ENCODE assay signal across 14 mouse cellular contexts in genomic region chr5:117441242-117441842, GRCm38 (mm10). TPM values are rescaled to one million over a fixed set of nuclear protein-coding genes. Genes with fewer than 3 reads are reported as not detected.
DNase-seq lines count a peak whose midpoint lies in the region; ATAC-seq and TF ChIP-seq lines count a peak whose summit lies in the region.
"Had no signal": no experiment of that assay in that cellular context is flagged by ENCODE, and none has a peak within 500 bp of the region (broad histone marks: within the 10 kb centered on the region; RNA-seq: fewer than 3 reads in every experiment).

No protein-coding gene starts in this region.

- intact Hi-C loops in left cerebral cortex, postnatal 14 days (cut with DNase I): no loop called here

- H3K4me2 ChIP-seq in hindbrain, embryonic 15.5 days: peak overlapping the region; percentile 44
- H3K4me2 ChIP-seq in midbrain, postnatal 0 days (ENCODE audit: low read depth, low read length, poor library complexity, severe bottlenecking): peak overlapping the region; percentile 26; the same call in 1 of the 2 replicates
- H3K4me2 ChIP-seq: intestine, embryonic 15.5 days had no signal

- peak; percentile 59; the same call in 1 of the 2 replicates for ATAC-seq in hindbrain, embryonic 15.5 days (ENCODE audit: low FRiP score, low read depth)
- ATAC-seq in midbrain, postnatal 0 days (ENCODE audit: low FRiP score): peak; percentile 38; the same call in 1 of the 2 replicates
- ATAC-seq: intestine, embryonic 15.5 days had no signal

- TF ChIP-seq CTCF in midbrain, postnatal 0 days (IDR thresholded peaks at IDR 0.05): no peak

- no peaks in the 10 kb centered on the region for H3K9me3 ChIP-seq in forebrain, embryonic 10.5 days
- H3K9me3 ChIP-seq in hindbrain, embryonic 15.5 days: no peaks in the 10 kb centered on the region
- no peaks in the 10 kb centered on the region for H3K9me3 ChIP-seq in midbrain, postnatal 0 days (ENCODE audit: low read length)
- H3K9me3 ChIP-seq: intestine, embryonic 15.5 days had no signal

- DNase-seq in adrenal gland, adult (ENCODE audit: inconsistent age in 2 of 2, low spot score in 1 of 2): peak; percentile 19 to 42
- DNase-seq in adrenal gland, adult 2 months: no peak
- DNase-seq in forebrain, embryonic 10.5 days (ENCODE audit: extremely low spot score, low spot score): no peak
- peak; percentile 29 for DNase-seq in midbrain, postnatal 0 days (ENCODE audit: low spot score)
- DNase-seq in right cerebral cortex, postnatal 25 days: no peak
- DNase-seq in yolk sac, embryonic 10.5 days (ENCODE audit: low spot score): no peak
- no peak for DNase-seq in left cerebral cortex, postnatal 14 days (ENCODE audit: low spot score in 2 of 2)
- DNase-seq: heart, adult 18-20 months; liver; lung, postnatal 10 days had no signal

- 42% methylated on average over 18 of the region's 18 CpGs for WGBS in forebrain, embryonic 10.5 days
- 17% methylated on average over 18 of the region's 18 CpGs for WGBS in hindbrain, embryonic 15.5 days
- 14% methylated on average over 18 of the region's 18 CpGs for WGBS in midbrain, postnatal 0 days

- H3K27ac ChIP-seq in forebrain, embryonic 10.5 days: peak overlapping the region; percentile 68
- peak overlapping the region; percentile 69 for H3K27ac ChIP-seq in hindbrain, embryonic 15.5 days (replicated peaks)
- H3K27ac ChIP-seq in midbrain, postnatal 0 days (ENCODE audit: low read depth, low read length): 0 out of 2 replicates have a peak overlapping the region, but pooled peaks have one; percentile 51
- H3K27ac ChIP-seq: intestine, embryonic 15.5 days; layer of hippocampus, adult 2 months; stomach, postnatal 0 days had no signal

- peaks cover 6% of the 10 kb centered on the region; the same call in 1 of the 2 replicates for H3K27me3 ChIP-seq in forebrain, embryonic 10.5 days (ENCODE audit: poor library complexity, severe bottlenecking)
- no peaks in the 10 kb centered on the region for H3K27me3 ChIP-seq in hindbrain, embryonic 15.5 days
- no peaks in the 10 kb centered on the region for H3K27me3 ChIP-seq in midbrain, postnatal 0 days (ENCODE audit: insufficient read depth, low read length)
- H3K27me3 ChIP-seq: intestine, embryonic 15.5 days had no signal

- no peaks in the 10 kb centered on the region for H3K36me3 ChIP-seq in forebrain, embryonic 10.5 days (replicated peaks)
- no peaks in the 10 kb centered on the region; the same call in 1 of the 2 replicates for H3K36me3 ChIP-seq in hindbrain, embryonic 15.5 days
- no peaks in the 10 kb centered on the region for H3K36me3 ChIP-seq in midbrain, postnatal 0 days (ENCODE audit: insufficient read depth, low read length)
- H3K36me3 ChIP-seq: intestine, embryonic 15.5 days had no signal

- peak overlapping the region; percentile 7; the same call in 1 of the 2 replicates for H3K4me3 ChIP-seq in forebrain, embryonic 10.5 days
- no peak overlapping the region for H3K4me3 ChIP-seq in hindbrain, embryonic 15.5 days
- H3K4me3 ChIP-seq in midbrain, postnatal 0 days (ENCODE audit: low read depth, low read length): no peak overlapping the region
- H3K4me3 ChIP-seq: intestine, embryonic 15.5 days; layer of hippocampus, adult 2 months had no signal

- no peak overlapping the region for H3K9ac ChIP-seq in hindbrain, embryonic 15.5 days
- 0 out of 2 replicates have a peak overlapping the region, but pooled peaks have one; percentile 24 for H3K9ac ChIP-seq in midbrain, postnatal 0 days (replicated peaks; ENCODE audit: low read length, poor library complexity, severe bottlenecking)
- H3K9ac ChIP-seq: intestine, embryonic 15.5 days had no signal

- peaks cover 20% of the 10 kb centered on the region for H3K4me1 ChIP-seq in forebrain, embryonic 10.5 days
- peaks cover 15% of the 10 kb centered on the region for H3K4me1 ChIP-seq in hindbrain, embryonic 15.5 days (replicated peaks)
- H3K4me1 ChIP-seq in midbrain, postnatal 0 days (ENCODE audit: insufficient read depth, low read length): peaks cover 10% of the 10 kb centered on the region
- H3K4me1 ChIP-seq: intestine, embryonic 15.5 days had no signal

RNA-seq across cellular contexts. Expression of gene Ksr2, which starts 27.5 kb away (rescaled TPM):
- total RNA-seq in adrenal gland, adult 2 months (2021): 1 to 10 TPM; 3.8 to 5.1 TPM
- polyA plus RNA-seq in adrenal gland, adult 2 months (2012; rRNA removed): 0.46 and 0.92 TPM in 2 replicates
- polyA plus RNA-seq in forebrain, embryonic 10.5 days (2016; fragmentation: Nextera tagmentation; extraction: Ambion mirVana): 0.26 and 0.40 TPM in 2 replicates
- polyA plus RNA-seq in hindbrain, embryonic 15.5 days (2015; fragmentation: Nextera tagmentation; extraction: Ambion mirVana): 7.5 and 8.1 TPM in 2 replicates
- total RNA-seq in midbrain, postnatal 0 days (2014; rRNA removed): 14.5 and 16.0 TPM in 2 replicates
- polyA plus RNA-seq in midbrain, postnatal 0 days (2015; fragmentation: Nextera tagmentation; extraction: Ambion mirVana): 6.7 and 8.9 TPM in 2 replicates
- total RNA-seq in left cerebral cortex, postnatal 14 days (2021): 10 to 100 TPM; 36.5 to 39.7 TPM

RNA-seq across cellular contexts. Expression of gene Rfc5, which starts 52.5 kb away (rescaled TPM):
- 1 to 10 TPM; 6.7 to 8.6 TPM for total RNA-seq in adrenal gland, adult 2 months (2021)
- polyA plus RNA-seq in adrenal gland, adult 2 months (2012; rRNA removed): 10.0 and 11.5 TPM in 2 replicates
- polyA plus RNA-seq in forebrain, embryonic 10.5 days (2016; fragmentation: Nextera tagmentation; extraction: Ambion mirVana): 155 TPM in 2 replicates
- 30.2 and 33.1 TPM in 2 replicates for polyA plus RNA-seq in hindbrain, embryonic 15.5 days (2015; fragmentation: Nextera tagmentation; extraction: Ambion mirVana)
- total RNA-seq in midbrain, postnatal 0 days (2014; rRNA removed): 12.0 and 15.2 TPM in 2 replicates
- polyA plus RNA-seq in midbrain, postnatal 0 days (2015; fragmentation: Nextera tagmentation; extraction: Ambion mirVana): 22.0 and 22.1 TPM in 2 replicates
- total RNA-seq in left cerebral cortex, postnatal 14 days (2021): 10 to 100 TPM; 20.2 to 25.5 TPM

Comparison
In these comparisons a context has a peak if more than half of its experiments do, and no peak if none do; other contexts are left out.
1. DNase-seq: peak in adrenal gland, adult (2 of 2) and midbrain, postnatal 0 days (single experiment); none in adrenal gland, adult 2 months (single experiment), forebrain, embryonic 10.5 days (single experiment), right cerebral cortex, postnatal 25 days (single experiment), yolk sac, embryonic 10.5 days (single experiment) and left cerebral cortex, postnatal 14 days (0 of 2).
2. Peak in every context shown above with its lines, with median percentiles within 50 percentile points of each other: H3K27ac ChIP-seq.